Mouse (Mus musculus) left cerebral cortex, adult 18-20 months (tissue): ENCODE measurements around the gene Kat8. TPM values are rescaled to one million over a fixed set of nuclear protein-coding genes. Genes with fewer than 3 reads are reported as not detected.
"Not testable (repeated sequence)": the region's sequence is repeated elsewhere in the genome, so short reads cannot be mapped to it uniquely, and the experiment has no call there.

Source experiments
- DNase-seq, 2 experiments: peaks; one replicate each; pipeline ENCODE4 v3.0.0; 2021 to 2022; ENCODE audit warnings: low spot score in 2 of 2, mixed read lengths in 1 of 2
- total RNA-seq, 2 experiments: library from RNA; stranded (reverse); gene quantifications; 2 replicates each; pipeline ENCODE4 v1.2.3; 2021

The Kat8 gene
- total RNA-seq, 2 experiments from 2014 or later: 29.7 to 33.3 TPM

- no peak for DNase-seq
Measured at GRCm38 (mm10) chr7:127929923-127930322, 17.6 kb downstream of the Kat8 start, which contains the start of gene Prss8. Prss8 (minus strand) TSS chr7:127930104.

- no peak for DNase-seq
Measured at GRCm38 (mm10) chr7:127930636-127931035, 18.3 kb downstream of the Kat8 start.

- no peak for DNase-seq
Measured at GRCm38 (mm10) chr7:127931351-127932135, 19.2 kb downstream of the Kat8 start.

GRCm38 (mm10) chr7:127932273-127933031 is 20.1 kb downstream of the Kat8 start:
- DNase-seq: no peak

GRCm38 (mm10) chr7:127934075-127934474 is 21.8 kb downstream of the Kat8 start:
- no peak for DNase-seq

GRCm38 (mm10) chr7:127935028-127935722 is 22.9 kb downstream of the Kat8 start:
- peak; percentile 95 to 96 for DNase-seq

- DNase-seq: no peak
Measured at GRCm38 (mm10) chr7:127935748-127936159, 23.4 kb downstream of the Kat8 start.

- peak in 1 of 2 experiments; percentile 20 for DNase-seq
Measured at GRCm38 (mm10) chr7:127936216-127936884, 24.0 kb downstream of the Kat8 start.

GRCm38 (mm10) chr7:127942097-127942496 is 29.8 kb downstream of the Kat8 start:
- not testable (repeated sequence) for DNase-seq

GRCm38 (mm10) chr7:127944614-127945013 is 32.3 kb downstream of the Kat8 start:
- no peak for DNase-seq

- DNase-seq: no peak
Measured at GRCm38 (mm10) chr7:127946470-127947023, 34.2 kb downstream of the Kat8 start, which contains the start of gene Prss36. Prss36 (minus strand) TSS chr7:127946725.

- no peak for DNase-seq
Measured at GRCm38 (mm10) chr7:127952864-127953581, 40.7 kb downstream of the Kat8 start.

- DNase-seq: no peak
Measured at GRCm38 (mm10) chr7:127959364-127959763, 47.0 kb downstream of the Kat8 start.

- DNase-seq: no peak
Measured at GRCm38 (mm10) chr7:127966371-127966918, 54.1 kb downstream of the Kat8 start.

- DNase-seq: peak; percentile 92 to 93
Measured at GRCm38 (mm10) chr7:127967004-127967921, 54.9 kb downstream of the Kat8 start, which contains the start of gene Fus. Fus (plus strand) TSS chr7:127967457.

- peak; percentile 57 to 63 for DNase-seq
Measured at GRCm38 (mm10) chr7:127967922-127968828, 55.9 kb downstream of the Kat8 start.

- DNase-seq: no peak
Measured at GRCm38 (mm10) chr7:127974413-127974930, 62.2 kb downstream of the Kat8 start.
